Mouse (Mus musculus) small intestine, adult 2 months (tissue): ENCODE data around the gene Cd2.

ENCODE experiments used
- CTCF ChIP-seq: fragments of 200-500 bp; IDR thresholded peaks from 2 replicates; pipeline ENCODE4 v1.5.1; 2012; ENCODE audit warnings: low read depth, mild to moderate bottlenecking, control low read depth, inconsistent platforms, low read length, moderate library complexity, mixed read lengths; ENCODE audit not compliant: insufficient replicate concordance, insufficient read length; ENCODE audit errors: extremely low read depth
- POLR2A ChIP-seq: fragments of 200-500 bp; IDR thresholded peaks from 2 replicates; pipeline ENCODE4 v1.6.1; 2012; ENCODE audit warnings: low read depth, mild to moderate bottlenecking, control low read depth, inconsistent platforms, low read length, moderate library complexity

DNA sequence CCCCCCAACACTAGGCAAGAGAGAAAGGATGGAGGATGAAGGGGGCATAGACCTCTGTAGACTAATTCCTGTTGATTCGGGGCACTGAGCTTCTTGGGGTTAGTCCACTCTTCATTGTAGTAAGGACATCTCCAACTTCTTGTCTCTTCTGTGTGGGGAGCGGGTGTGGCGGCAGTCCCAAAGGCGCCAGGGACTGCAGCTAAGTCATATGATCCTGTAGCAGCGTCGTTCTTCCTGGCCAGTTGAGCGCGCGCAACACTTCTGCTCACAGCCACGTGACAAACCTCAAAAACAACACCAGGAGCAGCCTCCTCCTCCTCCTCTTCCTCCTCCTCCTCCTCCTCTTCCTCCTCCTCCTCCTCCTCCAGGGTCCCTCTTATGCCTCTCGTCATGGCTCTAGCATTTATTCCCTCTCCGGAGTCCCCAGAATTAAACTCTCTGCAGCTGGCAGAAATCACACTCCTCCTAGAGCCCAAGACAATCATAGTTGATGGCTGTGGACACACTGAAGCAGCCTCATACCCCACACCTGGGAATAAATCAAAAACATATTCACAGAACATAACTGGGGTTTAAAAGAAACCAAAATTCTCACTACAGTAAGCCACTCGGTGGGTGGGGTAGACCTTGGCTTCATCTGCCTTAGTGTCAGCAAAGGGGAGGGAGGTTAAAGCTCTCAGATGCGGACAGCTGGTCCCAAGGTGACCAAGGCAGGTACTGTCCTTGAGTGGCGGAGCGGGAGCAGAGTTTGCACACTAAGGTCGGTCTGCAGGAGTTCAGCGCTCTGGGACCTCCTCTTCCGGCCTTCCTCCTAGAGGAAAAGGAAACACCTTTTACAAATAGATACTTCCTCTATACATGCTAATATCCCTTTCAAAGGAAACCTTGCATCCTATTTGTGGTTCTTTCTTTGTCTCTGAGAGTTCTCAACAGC is 3.1 kb upstream of the Cd2 start:
- TF ChIP-seq POLR2A (no peak), CTCF (no peak)
